Mouse (Mus musculus): Measurements from ENCODE around the gene Ctdsp2. TPM values are rescaled to one million over a fixed set of nuclear protein-coding genes. Genes with fewer than 3 reads are reported as not detected.

Ctdsp2 gene
- polyA plus RNA-seq, 1 experiment from 2014 or later = 22.9 TPM

DNA sequence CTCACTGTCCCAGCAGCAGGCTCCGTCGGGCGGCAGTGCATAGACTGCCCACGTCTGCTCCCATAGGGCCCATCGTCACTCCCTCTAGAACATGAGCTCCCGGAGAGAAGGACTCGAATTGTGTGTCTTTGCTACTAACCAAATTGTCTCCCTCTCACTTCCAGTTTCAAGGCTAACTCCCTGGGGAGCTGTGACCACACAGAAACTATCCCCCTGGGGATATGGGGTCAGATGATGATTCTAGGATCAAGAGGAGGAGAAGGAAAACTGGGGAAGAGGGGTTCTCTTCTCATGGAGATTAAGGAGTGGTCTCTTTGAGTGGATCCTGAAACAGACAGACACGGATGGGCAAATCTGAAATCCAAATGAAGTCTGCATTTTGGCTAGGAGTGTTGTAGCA is 18.0 kb upstream of the Ctdsp2 start:
- ATAC-seq = no peak
- WGBS = 91% methylated on average over 8 of the region's 8 CpGs

DNA sequence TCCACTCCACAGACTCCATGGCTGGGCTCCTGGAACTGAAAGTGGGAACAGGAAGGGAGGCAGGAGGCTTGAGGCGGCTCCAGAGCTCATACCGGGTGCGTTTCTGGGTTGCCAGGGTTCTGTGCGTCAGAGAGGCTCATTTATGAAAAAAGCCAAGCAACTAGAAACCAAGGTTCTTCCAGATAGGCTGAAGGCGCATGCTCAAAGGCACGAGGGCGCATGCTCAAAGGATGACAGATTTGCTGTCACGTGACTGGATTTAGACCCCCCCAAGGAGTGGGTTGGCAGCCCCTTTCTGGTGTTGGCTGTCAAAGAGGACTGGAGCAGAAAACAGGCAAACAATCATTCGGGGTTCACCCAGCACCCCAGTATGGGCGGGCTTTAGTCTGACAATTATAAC is 16.8 kb upstream of the Ctdsp2 start:
- H3K9me3 ChIP-seq (ENCODE audit: control insufficient read depth, low read length) = no peaks in the 10 kb centered on the region
- no peaks in the 10 kb centered on the region for H3K27me3 ChIP-seq (replicated peaks; ENCODE audit: control insufficient read depth, insufficient read depth, low read length)
- peaks cover 23% of the 10 kb centered on the region for H3K4me1 ChIP-seq (replicated peaks; ENCODE audit: control insufficient read depth, insufficient read depth, low read length)
- peak overlapping the region; percentile 91 for H3K27ac ChIP-seq (ENCODE audit: low read length)
- no peak overlapping the region for H3K9ac ChIP-seq (replicated peaks; ENCODE audit: low read depth, low read length)
- H3K36me3 ChIP-seq (ENCODE audit: control insufficient read depth, insufficient read depth) = no peaks in the 10 kb centered on the region
- H3K4me2 ChIP-seq (ENCODE audit: low read length) = no peak overlapping the region
- H3K4me3 ChIP-seq (replicated peaks; ENCODE audit: low read length) = no peak overlapping the region
- peak; percentile 16 for ATAC-seq
- 51% methylated on average over 10 of the region's 10 CpGs for WGBS

More for the DNA sequence above, 18.0 kb upstream of the Ctdsp2 start:
- Histone ChIP-seq H3K36me3 (ENCODE audit: control insufficient read depth, insufficient read depth) (no peaks in the 10 kb centered on the region), H3K4me3 (replicated peaks; ENCODE audit: low read length) (no peak overlapping the region), H3K4me1 (replicated peaks; ENCODE audit: control insufficient read depth, insufficient read depth, low read length) (peaks cover 28% of the 10 kb centered on the region), H3K9me3 (ENCODE audit: control insufficient read depth, low read length) (no peaks in the 10 kb centered on the region), H3K27ac (ENCODE audit: low read length) (no peak overlapping the region), H3K4me2 (ENCODE audit: low read length) (no peak overlapping the region), H3K27me3 (replicated peaks; ENCODE audit: control insufficient read depth, insufficient read depth, low read length) (no peaks in the 10 kb centered on the region), H3K9ac (replicated peaks; ENCODE audit: low read depth, low read length) (no peak overlapping the region)

DNA sequence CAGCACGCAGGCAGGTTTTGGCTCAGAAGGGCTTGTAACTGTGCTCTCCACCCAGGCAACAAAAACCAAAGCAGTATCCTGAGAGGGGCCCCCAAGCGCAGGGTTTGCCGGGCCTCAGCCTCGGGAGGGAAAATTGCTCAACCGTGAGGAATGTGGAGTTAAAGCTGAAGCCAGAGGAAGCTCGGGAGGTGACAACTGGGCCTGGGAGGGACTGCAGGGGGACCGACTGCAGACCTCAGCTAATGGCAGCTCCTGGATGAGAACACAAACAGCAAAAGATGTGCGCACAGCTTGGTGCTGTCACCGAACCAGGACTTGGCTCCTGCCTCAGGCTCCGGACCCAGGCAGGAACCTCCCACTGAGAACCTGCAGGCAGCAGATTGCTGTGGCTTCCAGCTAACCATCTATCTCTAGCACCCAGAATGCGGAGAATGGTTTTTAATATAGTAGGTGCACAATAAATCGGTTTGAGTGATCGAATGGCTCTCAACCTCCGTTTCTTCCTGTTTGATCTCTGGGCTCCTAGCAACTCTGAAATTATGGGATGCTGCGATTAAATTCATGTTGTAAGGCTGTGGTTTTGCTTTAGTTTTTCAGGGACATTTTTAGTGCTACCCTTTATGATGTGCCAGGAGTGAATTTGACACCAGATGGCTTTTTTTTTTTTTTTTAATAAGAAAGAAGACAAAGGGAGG is 16.1 kb upstream of the Ctdsp2 start:
- no peak overlapping the region for H3K4me3 ChIP-seq (replicated peaks; ENCODE audit: low read length)
- no peaks in the 10 kb centered on the region for H3K27me3 ChIP-seq (replicated peaks; ENCODE audit: control insufficient read depth, insufficient read depth, low read length)
- 23% methylated on average over 15 of the region's 15 CpGs for WGBS
- ATAC-seq = peak; percentile 43
- H3K4me1 ChIP-seq (replicated peaks; ENCODE audit: control insufficient read depth, insufficient read depth, low read length) = peaks cover 17% of the 10 kb centered on the region
- peak overlapping the region; percentile 19; the same call in 1 of the 2 replicates for H3K4me2 ChIP-seq (ENCODE audit: low read length)
- no peak overlapping the region for H3K9ac ChIP-seq (replicated peaks; ENCODE audit: low read depth, low read length)
- H3K27ac ChIP-seq (ENCODE audit: low read length) = peak overlapping the region; percentile 91
- no peaks in the 10 kb centered on the region for H3K9me3 ChIP-seq (ENCODE audit: control insufficient read depth, low read length)
- no peaks in the 10 kb centered on the region for H3K36me3 ChIP-seq (ENCODE audit: control insufficient read depth, insufficient read depth)

DNA sequence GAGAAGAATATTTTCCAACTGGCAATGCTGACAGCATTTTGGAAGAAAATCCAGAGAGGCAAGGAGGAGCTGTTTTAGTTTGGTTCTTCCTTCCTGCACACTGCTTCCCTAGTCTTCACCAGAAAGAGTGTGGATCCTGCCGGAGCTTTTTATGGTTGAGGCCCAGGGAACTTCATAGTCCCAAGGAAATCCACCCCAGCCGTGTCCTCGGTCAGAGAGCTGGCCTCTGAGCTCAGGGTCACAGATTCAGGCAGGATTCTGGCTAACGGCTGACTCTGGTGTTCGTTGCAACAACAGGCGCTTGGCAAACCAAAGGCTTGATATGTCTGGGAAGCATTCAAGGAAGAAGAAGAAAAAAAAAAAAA is 15.6 kb upstream of the Ctdsp2 start:
- H3K4me3 ChIP-seq (replicated peaks; ENCODE audit: low read length) = no peak overlapping the region
- H3K27ac ChIP-seq (ENCODE audit: low read length) = peak overlapping the region; percentile 91
- H3K9ac ChIP-seq (replicated peaks; ENCODE audit: low read depth, low read length) = no peak overlapping the region
- WGBS = 45% methylated on average over 6 of the region's 6 CpGs
- 0 out of 2 replicates have a peak overlapping the region, but pooled peaks have one; percentile 6 for H3K4me2 ChIP-seq (ENCODE audit: low read length)
- no peaks in the 10 kb centered on the region for H3K27me3 ChIP-seq (replicated peaks; ENCODE audit: control insufficient read depth, insufficient read depth, low read length)
- no peak for ATAC-seq
- H3K4me1 ChIP-seq (replicated peaks; ENCODE audit: control insufficient read depth, insufficient read depth, low read length) = peaks cover 11% of the 10 kb centered on the region
- no peaks in the 10 kb centered on the region for H3K36me3 ChIP-seq (ENCODE audit: control insufficient read depth, insufficient read depth)
- no peaks in the 10 kb centered on the region for H3K9me3 ChIP-seq (ENCODE audit: control insufficient read depth, low read length)

DNA sequence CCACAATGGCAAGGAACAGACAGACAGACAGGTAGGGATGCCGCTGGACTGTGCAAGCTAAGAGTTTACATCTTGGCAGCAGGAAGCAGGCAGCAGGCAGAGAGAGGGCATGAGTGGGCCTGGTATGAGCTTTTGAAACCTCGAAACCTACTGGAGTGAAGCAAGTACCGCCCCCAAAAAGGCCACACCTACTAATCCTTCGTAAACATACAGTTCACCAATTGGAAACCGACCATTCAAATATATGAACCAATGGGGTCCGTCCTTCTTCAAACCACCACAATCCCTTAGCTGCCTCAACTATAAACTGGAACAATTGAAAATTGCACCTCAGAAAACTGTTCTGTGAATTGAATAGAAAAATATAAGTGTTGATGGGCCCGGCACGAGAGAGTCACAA is 14.7 kb upstream of the Ctdsp2 start:
- WGBS = 87% methylated on average over 8 of the region's 8 CpGs

DNA sequence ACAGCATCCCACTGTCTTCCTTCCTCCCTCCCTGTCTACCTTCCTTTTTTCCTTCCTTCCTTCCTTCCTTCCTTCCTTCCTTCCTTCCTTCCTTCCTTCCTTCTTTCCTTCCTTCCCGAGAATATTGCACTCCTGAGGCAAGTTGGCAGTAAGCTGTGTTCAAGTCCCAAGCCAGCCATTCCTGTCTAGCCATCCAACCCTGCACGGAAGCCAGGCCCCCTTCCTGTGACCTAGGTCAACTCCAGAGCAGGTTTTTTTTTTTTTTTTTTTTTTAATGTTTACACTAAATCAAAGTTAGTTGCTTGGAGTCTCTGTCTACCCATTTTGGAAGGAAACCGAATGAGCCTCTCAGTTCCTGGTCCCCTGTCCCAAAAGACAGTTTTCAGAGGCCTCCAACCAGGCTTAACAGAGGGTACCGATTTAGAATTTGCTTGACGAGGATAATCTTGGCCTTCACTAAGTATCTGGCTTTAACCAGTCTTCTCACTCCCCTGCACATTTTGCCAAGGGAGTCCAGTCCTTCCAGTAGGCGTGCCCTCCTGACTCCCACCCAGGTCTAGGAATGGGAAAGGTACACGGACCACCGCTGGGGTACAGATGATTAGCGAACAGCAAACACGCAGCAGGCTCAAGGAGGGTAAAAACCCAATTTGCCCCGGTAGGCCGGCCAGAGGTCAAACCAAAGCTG is 7.0 kb upstream of the Ctdsp2 start:
- Histone ChIP-seq H3K4me3 (replicated peaks; ENCODE audit: low read length) (no peak overlapping the region), H3K9ac (replicated peaks; ENCODE audit: low read depth, low read length) (no peak overlapping the region), H3K36me3 (ENCODE audit: control insufficient read depth, insufficient read depth) (no peaks in the 10 kb centered on the region), H3K9me3 (ENCODE audit: control insufficient read depth, low read length) (no peaks in the 10 kb centered on the region), H3K27me3 (replicated peaks; ENCODE audit: control insufficient read depth, insufficient read depth, low read length) (no peaks in the 10 kb centered on the region), H3K4me2 (ENCODE audit: low read length) (0 out of 2 replicates have a peak overlapping the region, but pooled peaks have one; percentile 27), H3K4me1 (replicated peaks; ENCODE audit: control insufficient read depth, insufficient read depth, low read length) (peaks cover 9% of the 10 kb centered on the region), H3K27ac (ENCODE audit: low read length) (no peak overlapping the region)
- WGBS = 16% methylated on average over 12 of the region's 12 CpGs
- ATAC-seq = 0 out of 2 replicates have a peak, but pooled peaks have one; percentile 19

More for the DNA sequence above, 14.7 kb upstream of the Ctdsp2 start:
- no peak overlapping the region for H3K4me2 ChIP-seq (ENCODE audit: low read length)
- H3K36me3 ChIP-seq (ENCODE audit: control insufficient read depth, insufficient read depth) = no peaks in the 10 kb centered on the region
- peaks cover 11% of the 10 kb centered on the region for H3K4me1 ChIP-seq (replicated peaks; ENCODE audit: control insufficient read depth, insufficient read depth, low read length)
- H3K27me3 ChIP-seq (replicated peaks; ENCODE audit: control insufficient read depth, insufficient read depth, low read length) = no peaks in the 10 kb centered on the region
- no peak for ATAC-seq
- no peak overlapping the region for H3K4me3 ChIP-seq (replicated peaks; ENCODE audit: low read length)
- H3K27ac ChIP-seq (ENCODE audit: low read length) = peak overlapping the region; percentile 91
- no peak overlapping the region for H3K9ac ChIP-seq (replicated peaks; ENCODE audit: low read depth, low read length)
- no peaks in the 10 kb centered on the region for H3K9me3 ChIP-seq (ENCODE audit: control insufficient read depth, low read length)

DNA sequence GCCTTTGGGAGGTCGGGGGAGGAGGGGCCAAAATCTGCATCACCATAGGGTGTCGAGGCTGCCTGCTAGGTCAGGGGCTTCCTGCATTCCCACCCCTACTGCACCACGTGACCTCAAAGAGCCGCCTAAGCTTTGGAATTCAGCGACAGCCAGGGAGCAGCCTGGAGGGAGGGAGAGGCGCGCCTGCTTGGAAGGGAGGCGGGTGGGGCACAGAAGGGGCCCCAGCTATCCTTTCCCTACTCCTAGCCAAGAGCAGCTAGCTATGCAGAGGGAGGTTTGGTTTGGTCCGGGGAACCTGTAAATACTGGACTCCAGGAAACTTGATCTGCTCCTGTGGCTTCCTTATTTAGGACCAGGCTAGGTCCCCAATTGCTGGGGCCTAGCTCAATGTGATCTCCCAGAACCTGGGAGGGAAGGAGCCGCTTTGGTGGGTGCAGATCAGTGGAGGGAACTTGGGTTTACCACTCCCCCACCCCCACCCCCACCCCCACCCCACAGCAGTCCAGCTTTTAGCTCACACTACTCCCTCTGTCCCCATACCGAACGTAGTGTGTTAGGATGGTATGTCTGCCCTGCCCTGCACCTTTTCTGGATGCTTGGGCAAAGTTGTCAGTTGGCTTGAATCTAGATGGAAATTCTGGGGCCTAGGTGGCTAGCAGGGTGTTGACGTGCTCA is 6.3 kb upstream of the Ctdsp2 start:
- H3K27ac ChIP-seq (ENCODE audit: low read length) = no peak overlapping the region
- H3K27me3 ChIP-seq (replicated peaks; ENCODE audit: control insufficient read depth, insufficient read depth, low read length) = no peaks in the 10 kb centered on the region

DNA sequence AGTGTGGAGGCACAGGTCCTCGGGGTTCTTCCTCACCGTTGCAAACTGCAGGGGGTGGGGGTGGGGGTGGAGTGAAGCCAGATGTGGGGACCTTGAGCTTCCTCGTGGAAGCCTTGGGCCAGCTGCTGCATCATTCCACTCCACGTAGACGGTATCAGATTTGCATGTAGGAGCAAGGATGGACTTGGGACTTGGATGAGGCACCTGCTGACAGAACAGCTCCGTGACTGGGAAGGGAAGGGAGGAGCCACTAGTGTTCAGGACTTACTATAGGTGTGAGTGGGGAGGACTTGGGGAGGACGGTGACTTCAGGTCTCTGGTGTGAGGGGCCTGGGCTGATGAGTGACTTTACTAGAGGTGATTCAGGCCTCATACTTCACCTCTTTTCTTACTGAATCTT is 5.5 kb upstream of the Ctdsp2 start:
- Histone ChIP-seq H3K9ac (replicated peaks; ENCODE audit: low read depth, low read length) (no peak overlapping the region), H3K9me3 (ENCODE audit: control insufficient read depth, low read length) (no peaks in the 10 kb centered on the region), H3K27ac (ENCODE audit: low read length) (no peak overlapping the region), H3K4me1 (replicated peaks; ENCODE audit: control insufficient read depth, insufficient read depth, low read length) (peaks cover 11% of the 10 kb centered on the region), H3K4me3 (replicated peaks; ENCODE audit: low read length) (no peak overlapping the region), H3K27me3 (replicated peaks; ENCODE audit: control insufficient read depth, insufficient read depth, low read length) (no peaks in the 10 kb centered on the region), H3K36me3 (ENCODE audit: control insufficient read depth, insufficient read depth) (no peaks in the 10 kb centered on the region), H3K4me2 (ENCODE audit: low read length) (no peak overlapping the region)
- 33% methylated on average over 7 of the region's 7 CpGs for WGBS
- no peak for ATAC-seq

More for the DNA sequence above, 6.3 kb upstream of the Ctdsp2 start:
- H3K36me3 ChIP-seq (ENCODE audit: control insufficient read depth, insufficient read depth) = no peaks in the 10 kb centered on the region
- H3K9me3 ChIP-seq (ENCODE audit: control insufficient read depth, low read length) = no peaks in the 10 kb centered on the region
- ATAC-seq = peak; percentile 54; the same call in 1 of the 2 replicates
- peaks cover 9% of the 10 kb centered on the region for H3K4me1 ChIP-seq (replicated peaks; ENCODE audit: control insufficient read depth, insufficient read depth, low read length)
- WGBS = 8% methylated on average over 13 of the region's 13 CpGs
- H3K4me3 ChIP-seq (replicated peaks; ENCODE audit: low read length) = no peak overlapping the region
- 0 out of 2 replicates have a peak overlapping the region, but pooled peaks have one; percentile 27 for H3K4me2 ChIP-seq (ENCODE audit: low read length)
- H3K9ac ChIP-seq (replicated peaks; ENCODE audit: low read depth, low read length) = no peak overlapping the region

DNA sequence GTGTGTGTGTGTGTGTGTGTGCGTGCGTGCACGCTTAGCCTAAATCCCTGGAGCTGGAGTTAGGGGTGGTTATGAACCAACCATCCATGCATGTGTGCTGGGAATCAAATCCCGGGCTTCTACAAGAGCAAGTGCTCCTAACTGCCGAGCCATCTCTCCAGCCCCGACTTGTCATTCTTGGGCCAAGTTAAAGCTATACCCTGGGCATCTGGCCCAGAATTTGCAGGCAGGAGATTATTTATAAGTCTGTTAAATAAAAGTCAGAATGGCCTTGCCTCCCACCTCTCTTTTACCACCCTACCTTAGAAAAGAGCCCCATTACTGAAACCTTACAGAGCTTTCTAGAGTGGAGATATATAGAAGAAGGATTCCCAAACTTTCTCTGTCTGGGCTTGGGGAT is 2.8 kb upstream of the Ctdsp2 start:
- Histone ChIP-seq H3K27me3 (replicated peaks; ENCODE audit: control insufficient read depth, insufficient read depth, low read length) (no peaks in the 10 kb centered on the region), H3K36me3 (ENCODE audit: control insufficient read depth, insufficient read depth) (no peaks in the 10 kb centered on the region), H3K4me1 (replicated peaks; ENCODE audit: control insufficient read depth, insufficient read depth, low read length) (peaks cover 16% of the 10 kb centered on the region), H3K4me2 (ENCODE audit: low read length) (no peak overlapping the region), H3K9ac (replicated peaks; ENCODE audit: low read depth, low read length) (no peak overlapping the region), H3K4me3 (replicated peaks; ENCODE audit: low read length) (no peak overlapping the region), H3K9me3 (ENCODE audit: control insufficient read depth, low read length) (no peaks in the 10 kb centered on the region), H3K27ac (ENCODE audit: low read length) (no peak overlapping the region)
- WGBS = 84% methylated on average over 6 of the region's 6 CpGs
- ATAC-seq = no peak
